Mouse (Mus musculus): Measurements from ENCODE around the gene Uhrf2.

DNA sequence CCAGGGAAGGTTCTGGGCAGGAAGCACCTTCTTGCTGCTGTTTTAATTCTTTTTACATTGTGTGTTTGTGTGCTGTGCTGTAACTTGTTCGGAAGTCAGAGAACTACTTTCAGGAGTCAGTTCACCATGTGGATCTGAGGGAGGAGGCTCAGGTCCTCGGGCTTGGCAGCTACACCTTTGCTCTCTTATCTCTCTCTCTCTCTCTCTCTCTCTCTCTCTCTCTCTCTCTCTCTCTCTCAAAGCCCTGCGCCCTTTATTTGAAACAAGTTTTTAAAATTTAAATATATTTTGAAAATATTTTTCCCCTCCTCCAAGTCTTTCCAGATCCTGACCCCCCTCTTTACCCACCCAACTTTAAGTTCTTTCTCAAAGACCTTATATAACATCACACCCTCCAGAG lies 5.0 kb downstream of the Uhrf2 start:
- no peak for TF ChIP-seq CTCF (conservative IDR thresholded peaks at IDR 0.05; ENCODE audit: low read length)
- TF ChIP-seq NANOG (IDR thresholded peaks at IDR 0.05; ENCODE audit: borderline replicate concordance, low read length): no peak

All from E14TG2a.4 (cell line).